Mouse (Mus musculus): ENCODE results near the gene Gm11232.

- TF ChIP-seq CTCF (IDR thresholded peaks at IDR 0.05; ENCODE audit: low read depth, low read length) (no peak), GATA1 (IDR thresholded peaks at IDR 0.05; ENCODE audit: borderline replicate concordance, low read length) (no peak), POLR2AphosphoS5 (IDR thresholded peaks at IDR 0.05; ENCODE audit: insufficient replicate concordance, low read depth, low read length) (no peak), TAL1 (conservative IDR thresholded peaks at IDR 0.05; ENCODE audit: low read depth, low read length) (no peak)
These were observed 28.4 kb downstream of the Gm11232 start for GRCm38 (mm10) chr4:71729401-71729800.
